Mouse (Mus musculus) kidney, adult 2 months (tissue): Measurements from ENCODE around the gene Nop2.
A peak's percentile ranks its signal among the peaks of the same experiment; 100 is the strongest.

Experiments
- CTCF ChIP-seq: fragments of 200-500 bp; conservative IDR thresholded peaks from 2 replicates; pipeline ENCODE4 v1.5.1; 2011; ENCODE audit warnings: low read depth, mild to moderate bottlenecking, control low read depth, low read length, moderate library complexity, mixed read lengths; ENCODE audit not compliant: insufficient read depth, insufficient read length
- POLR2A ChIP-seq: fragments of 200-500 bp; IDR thresholded peaks from one replicate; pipeline ENCODE4 v1.6.1; 2011; ENCODE audit warnings: low read depth, low read length, control low read depth

DNA sequence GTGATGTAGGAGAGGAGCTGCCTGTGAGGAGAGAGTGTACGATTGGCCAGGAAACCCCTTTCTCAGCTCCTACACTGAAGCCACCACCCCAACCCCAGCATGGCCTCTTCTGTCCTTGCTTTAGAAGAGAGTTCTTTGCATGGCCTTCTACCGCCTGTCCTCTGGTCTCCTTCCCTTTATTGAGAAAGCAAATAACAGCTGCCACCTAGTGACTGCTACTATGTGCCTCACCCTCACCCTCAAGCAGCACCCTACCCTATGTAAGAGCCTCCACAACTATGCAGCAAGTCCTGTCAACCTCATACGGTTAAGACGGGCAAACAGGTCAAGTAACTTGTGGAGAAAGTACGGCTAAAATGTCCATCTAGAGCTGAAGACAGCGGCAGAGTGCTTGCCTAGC lies 38.5 kb downstream of the Nop2 start:
- peak; percentile 51 for TF ChIP-seq CTCF
- TF ChIP-seq POLR2A, result no peak
